Comparison of ENCODE assay signal across 14 mouse cellular contexts in genomic region chr2:163889411-163889810, GRCm38 (mm10). TPM values are rescaled to one million over a fixed set of nuclear protein-coding genes. Genes with fewer than 3 reads are reported as not detected.
DNase-seq lines count a peak whose midpoint lies in the region; ATAC-seq lines count a peak whose summit lies in the region.
"Had no signal": no experiment of that assay in that cellular context is flagged by ENCODE, and none has a peak within 500 bp of the region (broad histone marks: within the 10 kb centered on the region; RNA-seq: fewer than 3 reads in every experiment).

No protein-coding gene starts in this region.

- H3K27me3 ChIP-seq in embryonic facial prominence, embryonic 14.5 days (replicated peaks; ENCODE audit: control insufficient read depth, insufficient read depth, low read length): no peaks in the 10 kb centered on the region

- no peak overlapping the region for H3K4me3 ChIP-seq in embryonic facial prominence, embryonic 14.5 days (ENCODE audit: low read depth, low read length)

- peak; percentile 49 to 55 for DNase-seq in heart, postnatal 14 days
- no peak for DNase-seq in heart, adult 8-10 months (ENCODE audit: low spot score)
- DNase-seq in thymus, postnatal 25 days: peak; percentile 14
- no peak for DNase-seq in thymus, adult 18-20 months
- peak; percentile 28 for DNase-seq in embryonic facial prominence, embryonic 14.5 days (ENCODE audit: low spot score)
- DNase-seq in thymus, postnatal 4 days: peak; percentile 58
- no peak for DNase-seq in layer of hippocampus, adult 11-12 months (ENCODE audit: low spot score)
- DNase-seq in right cerebral cortex, postnatal 25 days: no peak
- DNase-seq: cerebellum, adult 11 months; midbrain, embryonic 14.5 days; right cerebral cortex, postnatal 4 days had no signal

- no peaks in the 10 kb centered on the region for H3K9me3 ChIP-seq in embryonic facial prominence, embryonic 14.5 days (ENCODE audit: control insufficient read depth, low read length)

- H3K4me2 ChIP-seq in embryonic facial prominence, embryonic 14.5 days (ENCODE audit: low read depth, low read length): no peak overlapping the region

- H3K4me1 ChIP-seq in embryonic facial prominence, embryonic 14.5 days (ENCODE audit: control insufficient read depth, insufficient read depth, low read length): no peaks in the 10 kb centered on the region

- ATAC-seq in embryonic facial prominence, embryonic 14.5 days (ENCODE audit: low read depth): no peak
- ATAC-seq: forebrain, embryonic 14.5 days had no signal

- no peaks in the 10 kb centered on the region for H3K36me3 ChIP-seq in embryonic facial prominence, embryonic 14.5 days (ENCODE audit: control insufficient read depth, insufficient read depth, low read length)

- WGBS in embryonic facial prominence, embryonic 14.5 days: 34% methylated on average over 6 of the region's 6 CpGs

- intact Hi-C loops in heart, postnatal 14 days (cut with DNase I): no loop called here

- no peak overlapping the region for H3K27ac ChIP-seq in embryonic facial prominence, embryonic 14.5 days (replicated peaks; ENCODE audit: low read depth, low read length)

- no peak overlapping the region for H3K9ac ChIP-seq in embryonic facial prominence, embryonic 14.5 days (ENCODE audit: low read depth, low read length)

RNA-seq across cellular contexts. Expression of gene Rims4, which starts 29.1 kb away (rescaled TPM):
- under 1 TPM; 0.10 to 0.15 TPM for total RNA-seq in heart, postnatal 14 days (2021)
- 1 to 10 TPM; 1.6 to 2.6 (median 1.8) TPM for total RNA-seq in heart, adult 8-10 months (2022)
- polyA plus RNA-seq in embryonic facial prominence, embryonic 14.5 days (2014; fragmentation: Nextera tagmentation; extraction: Ambion mirVana): 0.32 and 0.35 TPM in 2 replicates

RNA-seq across cellular contexts. Expression of gene Kcnk15, which starts 36.0 kb away (rescaled TPM):
- not detected for total RNA-seq in heart, postnatal 14 days (2021)
- not detected for total RNA-seq in heart, adult 8-10 months (2022)
- not detected in 2 replicates for polyA plus RNA-seq in embryonic facial prominence, embryonic 14.5 days (2014; fragmentation: Nextera tagmentation; extraction: Ambion mirVana)
- total RNA-seq: heart, postnatal 36 days; left cerebral cortex, postnatal 10 days had no signal
- polyA plus RNA-seq: forebrain, embryonic 14.5 days; midbrain, embryonic 14.5 days had no signal

Comparison
In these comparisons a context has a peak if more than half of its experiments do, and no peak if none do; other contexts are left out.
1. DNase-seq: peak in heart, postnatal 14 days (2 of 2), thymus, postnatal 25 days (single experiment), embryonic facial prominence, embryonic 14.5 days (single experiment) and thymus, postnatal 4 days (single experiment); none in heart, adult 8-10 months (single experiment), thymus, adult 18-20 months (0 of 2), layer of hippocampus, adult 11-12 months (single experiment) and right cerebral cortex, postnatal 25 days (single experiment).